Mouse (Mus musculus) lung, postnatal 0 days (tissue): ENCODE data around the gene Myo1e. TPM values are rescaled to one million over a fixed set of nuclear protein-coding genes. Genes with fewer than 3 reads are reported as not detected.
A peak's percentile ranks its signal among the peaks of the same experiment; 100 is the strongest.
"Not testable (repeated sequence)": the region's sequence is repeated elsewhere in the genome, so short reads cannot be mapped to it uniquely, and the experiment has no call there.

Source experiments
- ATAC-seq: fragments of 200-750 bp; cut with Nextera tagmentation; 2 replicates; pipeline ENCODE4 v1.8.0; 2017; ENCODE audit warnings: moderate library complexity
- DNase-seq: peaks from one replicate; pipeline ENCODE4 v3.0.0-alpha.2; 2016; ENCODE audit warnings: low spot score
- H3K27ac ChIP-seq: fragments of 300-500 bp; sonication (generic); 2 replicates; pipeline ENCODE4 v1.5.1; 2014; ENCODE audit warnings: antibody characterized with exemption, mild to moderate bottlenecking, low read length, mixed read lengths
- H3K27me3 ChIP-seq: fragments of 300-500 bp; sonication (generic); replicated peaks from 2 replicates; pipeline ENCODE4 v1.6.1; 2014; ENCODE audit warnings: low read length, mixed read lengths; ENCODE audit not compliant: insufficient read depth
- H3K36me3 ChIP-seq: fragments of 300-500 bp; sonication (generic); 2 replicates; pipeline ENCODE4 v1.6.1; 2014; ENCODE audit warnings: low read length, mixed read lengths; ENCODE audit not compliant: insufficient read depth
- H3K4me1 ChIP-seq: fragments of 300-500 bp; sonication (generic); 2 replicates; pipeline ENCODE4 v1.6.1; 2014; ENCODE audit warnings: antibody characterized with exemption, low read depth, low read length, mixed read lengths; ENCODE audit not compliant: insufficient read depth
- H3K4me2 ChIP-seq: fragments of 300-500 bp; sonication (generic); replicated peaks from 2 replicates; pipeline ENCODE4 v1.6.1; 2014; ENCODE audit warnings: low read depth, mild to moderate bottlenecking, low read length, moderate library complexity, mixed read lengths
- H3K4me3 ChIP-seq: fragments of 300-500 bp; sonication (generic); 2 replicates; pipeline ENCODE4 v1.5.1; 2014; ENCODE audit warnings: low read depth, low read length
- H3K9ac ChIP-seq: fragments of 300-500 bp; sonication (generic); replicated peaks from 2 replicates; pipeline ENCODE4 v1.6.1; 2014; ENCODE audit warnings: low read depth, mild to moderate bottlenecking
- H3K9me3 ChIP-seq: fragments of 300-500 bp; sonication (generic); 2 replicates; pipeline ENCODE4 v1.6.1; 2016; ENCODE audit warnings: low read length, mixed read lengths
- CTCF ChIP-seq: IDR thresholded peaks from 2 replicates; pipeline ENCODE4 v1.5.1; 2016; ENCODE audit warnings: antibody characterized with exemption, mild to moderate bottlenecking
- EP300 ChIP-seq: IDR thresholded peaks from 2 replicates; pipeline ENCODE4 v1.6.1; 2016; ENCODE audit warnings: antibody characterized with exemption, mild to moderate bottlenecking, control low read depth
- WGBS: fragments of 180-500 bp; shearing (Covaris S2); extraction: QIAGEN DNeasy Blood & Tissue Kit; methylation state at CpG from one replicate; pipeline ENCODE4 v1.1.7; 2014; 5-methylcytosine and 5-hydroxymethylcytosine counted together
- polyA plus RNA-seq: library from polyadenylated mRNA; unstranded; fragments of >200 nt; fragmentation: Nextera tagmentation; extraction: Ambion mirVana; gene quantifications from 2 replicates; pipeline ENCODE4 v1.2.1, GENCODE M21; 2015

The Myo1e gene
- polyA plus RNA-seq, 1 experiment from 2014 or later = 36.0 TPM

DNA sequence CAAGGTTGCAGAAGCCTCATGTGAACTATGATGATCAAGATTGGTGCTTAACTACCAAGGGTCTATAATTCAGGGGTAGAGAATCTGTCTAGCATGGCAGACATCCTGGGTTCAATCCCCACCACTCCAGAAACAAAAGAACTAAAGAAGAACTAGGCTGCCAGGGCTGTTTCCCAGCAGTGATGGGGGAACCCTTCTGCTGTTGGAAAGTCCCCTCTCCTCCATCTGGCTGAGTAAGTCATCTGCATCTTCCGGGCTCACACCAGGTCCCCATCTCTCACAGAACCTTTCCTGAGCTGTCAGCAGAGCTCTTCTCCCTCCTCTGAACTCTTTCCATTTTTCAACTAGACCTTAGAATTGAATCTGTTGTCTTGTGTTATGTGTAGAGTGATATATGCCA, 45.9 kb downstream of the Myo1e start:
- H3K36me3 ChIP-seq = no peaks in the 10 kb centered on the region
- no peak overlapping the region for H3K4me2 ChIP-seq
- 62% methylated on average over 1 of the region's 1 CpGs for WGBS
- H3K9me3 ChIP-seq = no peaks in the 10 kb centered on the region
- DNase-seq (no peak), ATAC-seq (no peak)
- no peaks in the 10 kb centered on the region for H3K27me3 ChIP-seq
- peaks cover 35% of the 10 kb centered on the region; the same call in 1 of the 2 replicates for H3K4me1 ChIP-seq
- H3K9ac ChIP-seq = no peak overlapping the region
- H3K27ac ChIP-seq = no peak overlapping the region
- no peak overlapping the region for H3K4me3 ChIP-seq
- no peak for TF ChIP-seq EP300
- no peak for TF ChIP-seq CTCF

DNA sequence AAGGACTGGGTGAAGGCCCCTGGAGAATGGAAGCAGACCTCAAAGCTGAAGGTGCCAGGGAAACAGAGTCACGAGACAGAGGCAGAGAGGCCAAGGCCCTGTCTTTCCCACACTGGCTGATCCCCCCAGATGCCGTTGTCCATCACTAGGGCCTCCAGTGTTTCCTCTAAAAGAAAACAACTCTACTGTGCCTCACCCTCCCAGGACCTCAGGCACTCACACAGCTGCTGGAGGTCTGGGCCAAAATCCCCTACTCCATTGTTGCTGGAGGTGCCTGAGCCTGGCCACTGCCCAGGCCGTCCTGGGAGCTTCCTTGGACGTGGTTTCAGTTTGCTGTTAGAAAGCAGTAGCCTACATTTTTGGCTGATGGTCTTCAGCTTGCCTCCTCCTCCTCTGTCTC, 47.9 kb downstream of the Myo1e start:
- Histone ChIP-seq H3K27me3 (no peaks in the 10 kb centered on the region), H3K4me2 (no peak overlapping the region), H3K4me1 (peaks cover 30% of the 10 kb centered on the region; the same call in 1 of the 2 replicates), H3K27ac (0 out of 2 replicates have a peak overlapping the region, but pooled peaks have one; percentile 14), H3K36me3 (no peaks in the 10 kb centered on the region), H3K9me3 (no peaks in the 10 kb centered on the region), H3K9ac (no peak overlapping the region), H3K4me3 (no peak overlapping the region)
- TF ChIP-seq CTCF (no peak), EP300 (no peak)
- DNase-seq (no peak), ATAC-seq (no peak)
- 42% methylated on average over 4 of the region's 4 CpGs for WGBS

DNA sequence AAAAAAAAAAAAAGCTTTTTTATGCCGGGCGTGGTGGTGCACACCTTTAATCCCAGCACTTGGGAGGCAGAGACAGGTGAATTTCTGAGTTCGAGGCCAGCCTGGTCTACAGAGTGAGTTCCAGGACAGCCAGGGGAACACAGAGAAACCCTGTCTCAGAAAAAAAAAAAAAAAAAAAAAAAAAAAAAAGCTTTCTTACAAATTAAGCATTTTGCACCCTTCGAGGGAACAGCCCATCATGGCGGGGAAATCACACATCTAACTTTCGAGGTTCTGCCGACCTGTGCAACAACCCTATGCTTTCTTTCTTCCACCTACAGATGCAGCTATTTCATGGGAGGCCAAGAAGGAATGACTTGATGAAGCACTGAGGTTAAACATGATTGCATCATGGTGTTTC, 48.9 kb downstream of the Myo1e start:
- not testable (repeated sequence) for H3K4me3 ChIP-seq, H3K27ac ChIP-seq, H3K9me3 ChIP-seq, H3K36me3 ChIP-seq, H3K9ac ChIP-seq, ATAC-seq, H3K4me2 ChIP-seq, DNase-seq, H3K27me3 ChIP-seq
- 90% methylated on average over 7 of the region's 7 CpGs for WGBS
- peaks cover 36% of the 10 kb centered on the region; the same call in 1 of the 2 replicates for H3K4me1 ChIP-seq

- H3K36me3 ChIP-seq = no peaks in the 10 kb centered on the region
- H3K9ac ChIP-seq = no peak overlapping the region
- H3K4me2 ChIP-seq = no peak overlapping the region
- H3K4me3 ChIP-seq = no peak overlapping the region
- ATAC-seq = peak; percentile 56
- H3K9me3 ChIP-seq = no peaks in the 10 kb centered on the region
- peaks cover 38% of the 10 kb centered on the region; the same call in 1 of the 2 replicates for H3K4me1 ChIP-seq
- no peaks in the 10 kb centered on the region for H3K27me3 ChIP-seq
- no peak for TF ChIP-seq EP300
- no peak for TF ChIP-seq CTCF
- H3K27ac ChIP-seq = peak overlapping the region; percentile 52
- DNase-seq = peak; percentile 60
- WGBS = 24% methylated on average over 13 of the region's 13 CpGs
Observed at GRCm38 (mm10) chr9:70257289-70258101, 50.3 kb downstream of the Myo1e start.

DNA sequence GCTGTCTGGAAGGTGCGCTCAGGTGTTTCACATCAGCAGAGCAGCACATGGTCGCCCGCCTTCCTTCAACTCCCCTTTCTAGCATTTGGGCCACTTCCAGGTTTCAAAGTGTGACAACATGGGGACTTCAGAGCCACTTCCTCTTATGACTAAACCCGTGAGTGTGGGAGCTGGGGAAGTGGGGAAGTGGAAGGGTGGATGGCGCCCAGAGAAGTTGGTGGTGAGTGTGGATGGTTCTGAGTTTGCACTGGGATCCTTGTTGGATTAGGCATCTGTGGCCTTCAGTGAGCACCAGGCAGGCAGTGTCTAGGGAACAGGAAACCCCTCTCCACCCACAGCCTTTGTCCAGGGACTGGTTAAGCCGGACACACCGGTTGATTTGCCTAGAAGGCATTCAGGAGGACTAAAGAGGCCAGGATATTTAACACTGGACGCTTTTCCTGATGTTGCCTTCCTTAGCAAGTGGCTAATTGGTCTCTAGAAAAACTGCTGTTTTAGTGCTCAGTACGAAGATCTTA, 53.2 kb downstream of the Myo1e start:
- H3K4me2 ChIP-seq = no peak overlapping the region
- 37% methylated on average over 9 of the region's 9 CpGs for whole genome bisulfite sequencing
- peaks cover 43% of the 10 kb centered on the region for H3K4me1 ChIP-seq
- no peaks in the 10 kb centered on the region for H3K27me3 ChIP-seq
- ATAC-seq (peak; percentile 48), DNase-seq (peak; percentile 84)
- no peak overlapping the region for H3K9ac ChIP-seq
- H3K27ac ChIP-seq = peak overlapping the region; percentile 47
- no peak overlapping the region for H3K4me3 ChIP-seq
- H3K36me3 ChIP-seq = no peaks in the 10 kb centered on the region
- H3K9me3 ChIP-seq = no peaks in the 10 kb centered on the region
- TF ChIP-seq CTCF = no peak
- peak; percentile 40; the same call in 1 of the 2 replicates for TF ChIP-seq EP300

- no peaks in the 10 kb centered on the region for H3K36me3 ChIP-seq
- WGBS = 61% methylated on average over 5 of the region's 5 CpGs
- no peak overlapping the region for H3K9ac ChIP-seq
- TF ChIP-seq CTCF (no peak), EP300 (no peak)
- no peaks in the 10 kb centered on the region for H3K27me3 ChIP-seq
- no peak for DNase-seq
- peak overlapping the region; percentile 47; the same call in 1 of the 2 replicates for H3K27ac ChIP-seq
- no peak overlapping the region for H3K4me3 ChIP-seq
- peaks cover 43% of the 10 kb centered on the region for H3K4me1 ChIP-seq
- 0 out of 2 replicates have a peak, but pooled peaks have one; percentile 13 for ATAC-seq
- H3K9me3 ChIP-seq = no peaks in the 10 kb centered on the region
- H3K4me2 ChIP-seq = no peak overlapping the region
Observed at GRCm38 (mm10) chr9:70261646-70262045, 54.5 kb downstream of the Myo1e start.
